ENCODE assay signal across 23 mouse cellular contexts in genomic region chr4:49740796-49741766, GRCm38 (mm10). TPM values are rescaled to one million over a fixed set of nuclear protein-coding genes. Genes with fewer than 3 reads are reported as not detected.
DNase-seq lines count a peak whose midpoint lies in the region; ATAC-seq and TF ChIP-seq lines count a peak whose summit lies in the region.
"Had no signal": no experiment of that assay in that cellular context is flagged by ENCODE, and none has a peak within 500 bp of the region (broad histone marks: within the 10 kb centered on the region; RNA-seq: fewer than 3 reads in every experiment).

No protein-coding gene starts in this region.

- no peak overlapping the region for H3K27ac ChIP-seq in hindbrain, embryonic 16.5 days (ENCODE audit: low read depth, low read length)
- no peak overlapping the region for H3K27ac ChIP-seq in hindbrain, embryonic 12.5 days
- H3K27ac ChIP-seq in midbrain, postnatal 0 days (ENCODE audit: low read depth, low read length): no peak overlapping the region
- H3K27ac ChIP-seq in midbrain, embryonic 11.5 days (ENCODE audit: low read depth, low read length): no peak overlapping the region
- H3K27ac ChIP-seq: heart, adult 2 months; heart, embryonic 15.5 days; hindbrain, embryonic 10.5 days; midbrain, embryonic 10.5 days had no signal

- no peaks in the 10 kb centered on the region for H3K4me1 ChIP-seq in hindbrain, embryonic 16.5 days (ENCODE audit: control insufficient read depth, insufficient read depth, low read depth, low read length)
- no peaks in the 10 kb centered on the region for H3K4me1 ChIP-seq in hindbrain, embryonic 12.5 days
- no peaks in the 10 kb centered on the region for H3K4me1 ChIP-seq in midbrain, postnatal 0 days (ENCODE audit: insufficient read depth, low read length)
- no peaks in the 10 kb centered on the region for H3K4me1 ChIP-seq in midbrain, embryonic 11.5 days (ENCODE audit: control insufficient read depth, insufficient read depth, low read length)
- H3K4me1 ChIP-seq: heart, embryonic 15.5 days; hindbrain, embryonic 10.5 days; midbrain, embryonic 10.5 days had no signal

- no peak for DNase-seq in cerebellum, adult 11 months
- DNase-seq in midbrain, postnatal 0 days (ENCODE audit: low spot score): peak; percentile 51
- no peak for DNase-seq in midbrain, embryonic 11.5 days (ENCODE audit: low spot score, missing footprints)
- peak; percentile 9 for DNase-seq in right cerebral cortex, postnatal 14 days
- DNase-seq in embryo, embryonic 10 days (ENCODE audit: low spot score): no peak
- DNase-seq: gastrocnemius, postnatal 10 days; heart, adult 2 months; lung, adult 2 months; lung, postnatal 4 days had no signal

- H3K27me3 ChIP-seq in hindbrain, embryonic 16.5 days (replicated peaks; ENCODE audit: control insufficient read depth, insufficient read depth, low read length): no peaks in the 10 kb centered on the region
- no peaks in the 10 kb centered on the region for H3K27me3 ChIP-seq in hindbrain, embryonic 12.5 days
- no peaks in the 10 kb centered on the region for H3K27me3 ChIP-seq in midbrain, postnatal 0 days (ENCODE audit: insufficient read depth, low read length)
- H3K27me3 ChIP-seq in midbrain, embryonic 11.5 days (ENCODE audit: control insufficient read depth, insufficient read depth, low read length): no peaks in the 10 kb centered on the region
- H3K27me3 ChIP-seq: heart, embryonic 15.5 days had no signal

- no peaks in the 10 kb centered on the region for H3K9me3 ChIP-seq in hindbrain, embryonic 16.5 days (ENCODE audit: control insufficient read depth, low read length)
- no peaks in the 10 kb centered on the region for H3K9me3 ChIP-seq in hindbrain, embryonic 12.5 days (replicated peaks)
- H3K9me3 ChIP-seq in midbrain, postnatal 0 days (ENCODE audit: low read length): no peaks in the 10 kb centered on the region
- no peaks in the 10 kb centered on the region for H3K9me3 ChIP-seq in midbrain, embryonic 11.5 days (ENCODE audit: control insufficient read depth, low read length)
- H3K9me3 ChIP-seq: G1E; heart, embryonic 15.5 days; hindbrain, embryonic 10.5 days; midbrain, embryonic 10.5 days had no signal

- H3K4me2 ChIP-seq in hindbrain, embryonic 16.5 days (ENCODE audit: low read length): no peak overlapping the region
- H3K4me2 ChIP-seq in hindbrain, embryonic 12.5 days (replicated peaks): no peak overlapping the region
- no peak overlapping the region for H3K4me2 ChIP-seq in midbrain, postnatal 0 days (ENCODE audit: low read depth, low read length, poor library complexity, severe bottlenecking)
- no peak overlapping the region for H3K4me2 ChIP-seq in midbrain, embryonic 11.5 days
- H3K4me2 ChIP-seq: heart, embryonic 15.5 days had no signal

- no peaks in the 10 kb centered on the region for H3K36me3 ChIP-seq in hindbrain, embryonic 16.5 days (ENCODE audit: control insufficient read depth, insufficient read depth, low read length)
- H3K36me3 ChIP-seq in hindbrain, embryonic 12.5 days: no peaks in the 10 kb centered on the region
- no peaks in the 10 kb centered on the region for H3K36me3 ChIP-seq in midbrain, postnatal 0 days (ENCODE audit: insufficient read depth, low read length)
- no peaks in the 10 kb centered on the region for H3K36me3 ChIP-seq in midbrain, embryonic 11.5 days (ENCODE audit: control insufficient read depth, insufficient read depth, low read length)
- H3K36me3 ChIP-seq: G1E; heart, embryonic 15.5 days; hindbrain, embryonic 10.5 days; midbrain, embryonic 10.5 days had no signal

- no peak for TF ChIP-seq CTCF in midbrain, postnatal 0 days (IDR thresholded peaks at IDR 0.05)

- ATAC-seq in cerebellum, adult (ENCODE audit: insufficient number of reproducible peaks, low FRiP score, low TSS enrichment): peak; percentile 58
- ATAC-seq in hindbrain, embryonic 16.5 days: peak; percentile 83
- no peak for ATAC-seq in hindbrain, embryonic 12.5 days (ENCODE audit: low FRiP score)
- no peak for ATAC-seq in midbrain, postnatal 0 days (ENCODE audit: low FRiP score)
- no peak for ATAC-seq in midbrain, embryonic 11.5 days (ENCODE audit: low FRiP score)
- ATAC-seq: CD4-positive, CD25-positive, alpha-beta regulatory T cell, adult 4 months; forebrain, embryonic 16.5 days; intestine, postnatal 0 days had no signal

- H3K9ac ChIP-seq in hindbrain, embryonic 16.5 days (ENCODE audit: low read depth, low read length): no peak overlapping the region
- no peak overlapping the region for H3K9ac ChIP-seq in hindbrain, embryonic 12.5 days
- H3K9ac ChIP-seq in midbrain, postnatal 0 days (replicated peaks; ENCODE audit: low read length, poor library complexity, severe bottlenecking): no peak overlapping the region
- H3K9ac ChIP-seq in midbrain, embryonic 11.5 days (ENCODE audit: low read length): no peak overlapping the region
- H3K9ac ChIP-seq: heart, embryonic 15.5 days had no signal

- H3K4me3 ChIP-seq in hindbrain, embryonic 16.5 days (ENCODE audit: low read length): no peak overlapping the region
- no peak overlapping the region for H3K4me3 ChIP-seq in hindbrain, embryonic 12.5 days
- H3K4me3 ChIP-seq in midbrain, postnatal 0 days (ENCODE audit: low read depth, low read length): no peak overlapping the region
- H3K4me3 ChIP-seq in midbrain, embryonic 11.5 days (ENCODE audit: low read depth, low read length): no peak overlapping the region
- H3K4me3 ChIP-seq: erythroblast, embryonic 14.5 days; heart, adult 2 months; heart, embryonic 15.5 days; hindbrain, embryonic 10.5 days; midbrain, embryonic 10.5 days; myocyte had no signal

- WGBS in hindbrain, embryonic 16.5 days: 67% methylated on average over 5 of the region's 5 CpGs
- WGBS in hindbrain, embryonic 12.5 days: 84% methylated on average over 5 of the region's 5 CpGs
- WGBS in midbrain, postnatal 0 days: 86% methylated on average over 5 of the region's 5 CpGs
- 93% methylated on average over 5 of the region's 5 CpGs for WGBS in midbrain, embryonic 11.5 days

RNA-seq across cellular contexts. Expression of gene Ppp3r2, which starts 59.3 kb away (rescaled TPM):
- polyA plus RNA-seq in hindbrain, embryonic 16.5 days (2015; fragmentation: Nextera tagmentation; extraction: Ambion mirVana): 0.41 and 0.53 TPM in 2 replicates
- polyA plus RNA-seq in hindbrain, embryonic 12.5 days (2016; fragmentation: Nextera tagmentation; extraction: Ambion mirVana): 0.17 and 0.18 TPM in 2 replicates
- 0.93 and 1.2 TPM in 2 replicates for total RNA-seq in midbrain, postnatal 0 days (2014; rRNA removed)
- polyA plus RNA-seq in midbrain, postnatal 0 days (2015; fragmentation: Nextera tagmentation; extraction: Ambion mirVana): 0.33 and 0.52 TPM in 2 replicates
- polyA plus RNA-seq in midbrain, embryonic 11.5 days (2014; fragmentation: Nextera tagmentation; extraction: Ambion mirVana): 0.14 TPM in 1 of 2 replicates, not detected in the other
- total RNA-seq: adrenal gland, postnatal 4 days; heart, adult 2 months; liver, adult 2 months had no signal
- polyA plus RNA-seq: CD4-positive, CD25-positive, alpha-beta regulatory T cell, adult 4 months; erythroblast, embryonic 14.5 days; G1E; heart, adult 2 months; heart, embryonic 15.5 days; intestine, postnatal 0 days; liver, adult 2 months; lung, adult 2 months; midbrain, embryonic 10.5 days; myocyte had no signal

Comparison
In these comparisons a context has a peak if more than half of its experiments do, and no peak if none do; other contexts are left out.
1. ATAC-seq: peak in cerebellum, adult (single experiment) and hindbrain, embryonic 16.5 days (single experiment); none in hindbrain, embryonic 12.5 days (single experiment), midbrain, postnatal 0 days (single experiment) and midbrain, embryonic 11.5 days (single experiment).
2. DNase-seq: peak in midbrain, postnatal 0 days (single experiment) and right cerebral cortex, postnatal 14 days (single experiment); none in cerebellum, adult 11 months (single experiment), midbrain, embryonic 11.5 days (single experiment) and embryo, embryonic 10 days (single experiment).